24 mouse cellular contexts compared by ENCODE assay signal in genomic region chr3:151707335-151707734, GRCm38 (mm10). TPM values are rescaled to one million over a fixed set of nuclear protein-coding genes. Genes with fewer than 3 reads are reported as not detected.
DNase-seq lines count a peak whose midpoint lies in the region; TF ChIP-seq lines count a peak whose summit lies in the region.
"Had no signal": no experiment of that assay in that cellular context is flagged by ENCODE, and none has a peak within 500 bp of the region (broad histone marks: within the 10 kb centered on the region; RNA-seq: fewer than 3 reads in every experiment).

No protein-coding gene starts in this region.

- peak in 1 of 2 experiments; percentile 14 for DNase-seq in layer of hippocampus, adult 2 months (ENCODE audit: low spot score in 2 of 2)
- no peak for DNase-seq in layer of hippocampus, postnatal 36 days
- DNase-seq in lung, postnatal 10 days: peak; percentile 6
- no peak for DNase-seq in lung, postnatal 14 days
- peak; percentile 14 for DNase-seq in brain, adult 2 months (ENCODE audit: low read depth, low spot score)
- DNase-seq in thymus, postnatal 4 days: no peak
- no peak for DNase-seq in embryo, embryonic 10.5 days (ENCODE audit: low spot score)
- DNase-seq: adrenal gland, postnatal 10 days; cerebellum, adult 18-20 months; cerebellum, adult 9-11 months; embryo, embryonic 11 days; gastrocnemius, postnatal 10 days; heart, adult 18-20 months; heart, postnatal 14 days had no signal

- no peak overlapping the region for H3K27ac ChIP-seq in layer of hippocampus, adult 2 months
- H3K27ac ChIP-seq: embryonic facial prominence, embryonic 15.5 days; forebrain, embryonic 10.5 days; forebrain, embryonic 15.5 days; heart, embryonic 10.5 days; hindbrain, embryonic 13.5 days had no signal

- H3K4me3 ChIP-seq in layer of hippocampus, adult 2 months: no peak overlapping the region
- H3K4me3 ChIP-seq: embryonic facial prominence, embryonic 15.5 days; erythroblast, embryonic 14.5 days; forebrain, embryonic 10.5 days; forebrain, embryonic 15.5 days; heart, embryonic 10.5 days; hindbrain, embryonic 13.5 days had no signal

- TF ChIP-seq CTCF in layer of hippocampus, adult 2 months (conservative IDR thresholded peaks at IDR 0.05): peak; percentile 63

RNA-seq across cellular contexts. Expression of gene Ifi44, which starts 42.4 kb away (rescaled TPM):
- total RNA-seq in layer of hippocampus, adult 2 months (2021): not detected
- under 1 TPM; 0.10 to 0.32 TPM for total RNA-seq in layer of hippocampus, postnatal 36 days (2021)
- total RNA-seq: ES-E14 had no signal

RNA-seq across cellular contexts. Expression of gene Ifi44l, which starts 55.4 kb away (rescaled TPM):
- total RNA-seq in layer of hippocampus, adult 2 months (2021): not detected
- total RNA-seq in layer of hippocampus, postnatal 36 days (2021): not detected
- total RNA-seq: adrenal gland, postnatal 10 days; adrenal gland, postnatal 4 days; ES-E14; gastrocnemius, postnatal 10 days; gastrocnemius, postnatal 4 days; heart, adult 18-20 months; heart, postnatal 14 days; hematopoietic stem cell, adult 5-6 weeks had no signal

Comparison
In these comparisons a context has a peak if more than half of its experiments do, and no peak if none do; other contexts are left out.
1. DNase-seq: peak in lung, postnatal 10 days (single experiment) and brain, adult 2 months (single experiment); none in layer of hippocampus, postnatal 36 days (0 of 2), lung, postnatal 14 days (single experiment), thymus, postnatal 4 days (single experiment) and embryo, embryonic 10.5 days (single experiment).